Mouse (Mus musculus) spleen, adult 18-20 months (tissue): ENCODE results near the gene Irgm2.

Experiments
- DNase-seq, 2 experiments: peaks; one replicate each; pipeline ENCODE4 v3.0.0; 2022; ENCODE audit warnings: mixed read lengths in 2 of 2

The Irgm2 gene

GRCm38 (mm10) chr11:58262336-58262735 is 62.9 kb downstream of the Irgm2 start:
- no peak for DNase-seq

DNA sequence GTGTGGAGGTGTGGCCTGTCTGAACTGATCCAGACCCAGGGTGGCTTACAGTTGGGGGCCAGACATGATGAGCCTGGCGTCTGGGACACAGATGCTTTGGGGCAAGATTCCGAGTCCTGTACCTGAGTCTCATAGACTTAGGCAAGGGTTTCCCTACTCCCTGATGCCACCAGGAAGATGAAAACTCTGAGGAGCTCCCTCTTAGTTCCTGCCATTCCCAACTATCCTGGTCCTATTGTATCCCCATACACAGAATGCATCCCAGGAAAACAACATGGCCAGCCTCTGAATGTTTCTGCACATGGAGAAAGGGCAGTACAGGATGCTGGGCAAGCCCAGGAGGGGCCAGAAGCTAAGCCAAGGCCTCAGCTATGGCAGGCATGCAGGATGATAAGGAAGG is 64.1 kb downstream of the Irgm2 start:
- DNase-seq: no peak

- DNase-seq: no peak
Measured at GRCm38 (mm10) chr11:58264546-58264945, 65.1 kb downstream of the Irgm2 start.

GRCm38 (mm10) chr11:58268285-58268684 is 68.9 kb downstream of the Irgm2 start:
- DNase-seq: no peak
